19 mouse cellular contexts compared by ENCODE assay signal in the genomic region with DNA sequence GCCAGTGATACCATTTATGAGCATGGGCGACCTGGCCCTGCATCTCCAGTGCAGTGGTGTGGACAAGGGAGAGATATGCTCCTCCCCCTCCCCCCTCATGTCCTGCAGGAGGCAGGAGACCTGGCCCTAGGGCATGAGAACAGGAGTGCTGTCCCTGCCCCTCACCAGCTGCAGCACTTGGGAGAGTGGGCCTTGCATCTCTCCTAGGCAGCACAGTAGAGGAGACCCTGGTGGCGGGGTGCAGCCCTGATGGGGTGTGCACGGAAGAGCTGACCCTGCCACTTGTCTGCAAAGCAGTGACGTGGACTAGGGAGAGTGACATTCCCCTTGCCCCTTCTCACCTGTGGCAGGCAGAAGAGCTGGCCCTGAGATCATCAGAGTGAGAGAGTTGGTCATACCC.
A peak's percentile ranks its signal among the peaks of the same experiment; 100 is the strongest.
DNase-seq lines count a peak whose midpoint lies in the region; ATAC-seq and TF ChIP-seq lines count a peak whose summit lies in the region.
"Had no signal": no experiment of that assay in that cellular context is flagged by ENCODE, and none has a peak within 500 bp of the region (broad histone marks: within the 10 kb centered on the region; RNA-seq: fewer than 3 reads in every experiment).

No protein-coding gene starts in this region.

- 86% methylated on average over 4 of the region's 4 CpGs for WGBS in forebrain, embryonic 15.5 days
- WGBS in forebrain, postnatal 0 days, result 94% methylated on average over 4 of the region's 4 CpGs
- 94% methylated on average over 4 of the region's 4 CpGs for WGBS in hindbrain, embryonic 16.5 days
- 83% methylated on average over 4 of the region's 4 CpGs for WGBS in hindbrain, postnatal 0 days
- WGBS in limb, embryonic 15.5 days, result 88% methylated on average over 4 of the region's 4 CpGs
- 89% methylated on average over 4 of the region's 4 CpGs for WGBS in limb, embryonic 10.5 days

- 0 out of 2 replicates have a peak, but pooled peaks have one; percentile 26 for ATAC-seq in forebrain, embryonic 15.5 days (replicated peaks)
- ATAC-seq in forebrain, postnatal 0 days, result no peak
- ATAC-seq in hindbrain, embryonic 16.5 days, result peak; percentile 30; the same call in 1 of the 2 replicates
- ATAC-seq in hindbrain, postnatal 0 days, result no peak
- ATAC-seq in limb, embryonic 15.5 days (ENCODE audit: insufficient number of reproducible peaks, low FRiP score, low TSS enrichment, low read depth), result peak; percentile 40; the same call in 1 of the 2 replicates

- no peak overlapping the region for H3K4me3 ChIP-seq in forebrain, embryonic 15.5 days
- H3K4me3 ChIP-seq in forebrain, postnatal 0 days (ENCODE audit: low read depth, low read length), result no peak overlapping the region
- no peak overlapping the region for H3K4me3 ChIP-seq in hindbrain, embryonic 16.5 days (ENCODE audit: low read length)
- H3K4me3 ChIP-seq in hindbrain, postnatal 0 days (ENCODE audit: low read length), result no peak overlapping the region
- no peak overlapping the region for H3K4me3 ChIP-seq in limb, embryonic 15.5 days
- H3K4me3 ChIP-seq in limb, embryonic 10.5 days, result no peak overlapping the region
- H3K4me3 ChIP-seq: embryonic facial prominence, embryonic 15.5 days; erythroblast, embryonic 14.5 days; forebrain, embryonic 12.5 days; gastrocnemius, adult 2 months; heart, embryonic 13.5 days; hindbrain, embryonic 12.5 days had no signal

- no peaks in the 10 kb centered on the region for H3K27me3 ChIP-seq in forebrain, embryonic 15.5 days
- no peaks in the 10 kb centered on the region for H3K27me3 ChIP-seq in forebrain, postnatal 0 days (ENCODE audit: insufficient read depth, low read length)
- H3K27me3 ChIP-seq in hindbrain, embryonic 16.5 days (replicated peaks; ENCODE audit: control insufficient read depth, insufficient read depth, low read length), result no peaks in the 10 kb centered on the region
- no peaks in the 10 kb centered on the region for H3K27me3 ChIP-seq in hindbrain, postnatal 0 days (ENCODE audit: insufficient read depth, low read length)
- H3K27me3 ChIP-seq in limb, embryonic 15.5 days, result no peaks in the 10 kb centered on the region
- H3K27me3 ChIP-seq in limb, embryonic 10.5 days (ENCODE audit: low read depth, poor library complexity, severe bottlenecking), result no peaks in the 10 kb centered on the region
- H3K27me3 ChIP-seq: embryonic facial prominence, embryonic 15.5 days; forebrain, embryonic 12.5 days; heart, embryonic 13.5 days; hindbrain, embryonic 12.5 days had no signal

- no peak for DNase-seq in forebrain, postnatal 0 days
- DNase-seq in hindbrain, postnatal 0 days (ENCODE audit: low spot score), result no peak
- no peak for DNase-seq in limb, embryonic 10.5 days (ENCODE audit: low spot score)
- DNase-seq: adrenal gland, postnatal 10 days; cerebellum, adult 11 months; cerebellum, adult 8-10 months; cerebellum, postnatal 14 days; embryo, embryonic 11 days; gastrocnemius, adult 2 months; gastrocnemius, postnatal 25 days; heart, postnatal 4 days had no signal

- H3K36me3 ChIP-seq in forebrain, embryonic 15.5 days, result no peaks in the 10 kb centered on the region
- H3K36me3 ChIP-seq in forebrain, postnatal 0 days (ENCODE audit: insufficient read depth), result no peaks in the 10 kb centered on the region
- no peaks in the 10 kb centered on the region for H3K36me3 ChIP-seq in hindbrain, embryonic 16.5 days (ENCODE audit: control insufficient read depth, insufficient read depth, low read length)
- H3K36me3 ChIP-seq in hindbrain, postnatal 0 days (ENCODE audit: insufficient read depth, low read length), result no peaks in the 10 kb centered on the region
- no peaks in the 10 kb centered on the region for H3K36me3 ChIP-seq in limb, embryonic 15.5 days
- H3K36me3 ChIP-seq in limb, embryonic 10.5 days, result no peaks in the 10 kb centered on the region
- H3K36me3 ChIP-seq: embryonic facial prominence, embryonic 15.5 days; forebrain, embryonic 12.5 days; heart, embryonic 13.5 days; hindbrain, embryonic 12.5 days had no signal

- H3K4me1 ChIP-seq in forebrain, embryonic 15.5 days, result peaks cover 7% of the 10 kb centered on the region
- no peaks in the 10 kb centered on the region for H3K4me1 ChIP-seq in forebrain, postnatal 0 days (ENCODE audit: insufficient read depth)
- peaks cover 2% of the 10 kb centered on the region; the same call in 1 of the 2 replicates for H3K4me1 ChIP-seq in hindbrain, embryonic 16.5 days (ENCODE audit: control insufficient read depth, insufficient read depth, low read depth, low read length)
- no peaks in the 10 kb centered on the region for H3K4me1 ChIP-seq in hindbrain, postnatal 0 days (ENCODE audit: insufficient read depth, low read length)
- no peaks in the 10 kb centered on the region for H3K4me1 ChIP-seq in limb, embryonic 15.5 days
- no peaks in the 10 kb centered on the region for H3K4me1 ChIP-seq in limb, embryonic 10.5 days
- H3K4me1 ChIP-seq: embryonic facial prominence, embryonic 15.5 days; heart, embryonic 13.5 days; hindbrain, embryonic 12.5 days had no signal

- H3K27ac ChIP-seq in forebrain, embryonic 15.5 days (replicated peaks), result no peak overlapping the region
- H3K27ac ChIP-seq in forebrain, postnatal 0 days (ENCODE audit: low read depth, low read length), result no peak overlapping the region
- H3K27ac ChIP-seq in hindbrain, embryonic 16.5 days (ENCODE audit: low read depth, low read length), result no peak overlapping the region
- no peak overlapping the region for H3K27ac ChIP-seq in hindbrain, postnatal 0 days
- H3K27ac ChIP-seq in limb, embryonic 15.5 days, result no peak overlapping the region
- no peak overlapping the region for H3K27ac ChIP-seq in limb, embryonic 10.5 days
- H3K27ac ChIP-seq: embryonic facial prominence, embryonic 15.5 days; forebrain, embryonic 12.5 days; gastrocnemius, adult 2 months; heart, embryonic 13.5 days; hindbrain, embryonic 12.5 days had no signal

- no peak overlapping the region for H3K9ac ChIP-seq in forebrain, embryonic 15.5 days (replicated peaks)
- H3K9ac ChIP-seq in forebrain, postnatal 0 days, result no peak overlapping the region
- H3K9ac ChIP-seq in hindbrain, embryonic 16.5 days (ENCODE audit: low read depth, low read length), result no peak overlapping the region
- H3K9ac ChIP-seq in hindbrain, postnatal 0 days (replicated peaks; ENCODE audit: low read length), result no peak overlapping the region
- no peak overlapping the region for H3K9ac ChIP-seq in limb, embryonic 15.5 days
- H3K9ac ChIP-seq: embryonic facial prominence, embryonic 15.5 days; forebrain, embryonic 12.5 days; heart, embryonic 13.5 days; hindbrain, embryonic 12.5 days had no signal

- no peak overlapping the region for H3K4me2 ChIP-seq in forebrain, embryonic 15.5 days (replicated peaks)
- no peak overlapping the region for H3K4me2 ChIP-seq in forebrain, postnatal 0 days (ENCODE audit: low read depth)
- H3K4me2 ChIP-seq in hindbrain, embryonic 16.5 days (ENCODE audit: low read length), result no peak overlapping the region
- H3K4me2 ChIP-seq in hindbrain, postnatal 0 days (ENCODE audit: low read depth, low read length), result no peak overlapping the region
- H3K4me2 ChIP-seq in limb, embryonic 15.5 days, result no peak overlapping the region
- H3K4me2 ChIP-seq: embryonic facial prominence, embryonic 15.5 days; forebrain, embryonic 12.5 days; heart, embryonic 13.5 days; hindbrain, embryonic 12.5 days had no signal

- no peaks in the 10 kb centered on the region for H3K9me3 ChIP-seq in forebrain, embryonic 15.5 days
- H3K9me3 ChIP-seq in forebrain, postnatal 0 days (ENCODE audit: low read length), result no peaks in the 10 kb centered on the region
- H3K9me3 ChIP-seq in hindbrain, embryonic 16.5 days (ENCODE audit: control insufficient read depth, low read length), result no peaks in the 10 kb centered on the region
- H3K9me3 ChIP-seq in hindbrain, postnatal 0 days (ENCODE audit: low read length), result no peaks in the 10 kb centered on the region
- no peaks in the 10 kb centered on the region for H3K9me3 ChIP-seq in limb, embryonic 15.5 days
- no peaks in the 10 kb centered on the region for H3K9me3 ChIP-seq in limb, embryonic 10.5 days (replicated peaks)
- H3K9me3 ChIP-seq: embryonic facial prominence, embryonic 15.5 days; forebrain, embryonic 12.5 days; heart, embryonic 13.5 days; hindbrain, embryonic 12.5 days had no signal

- TF ChIP-seq CTCF in forebrain, postnatal 0 days (IDR thresholded peaks at IDR 0.05; ENCODE audit: low read depth), result no peak
- no peak for TF ChIP-seq CTCF in hindbrain, postnatal 0 days (IDR thresholded peaks at IDR 0.05; ENCODE audit: low read depth)

Comparison
In these comparisons a context has a peak if more than half of its experiments do, and no peak if none do; other contexts are left out.
1. ATAC-seq: peak in forebrain, embryonic 15.5 days (single experiment), hindbrain, embryonic 16.5 days (single experiment) and limb, embryonic 15.5 days (single experiment); none in forebrain, postnatal 0 days (single experiment) and hindbrain, postnatal 0 days (single experiment).